Mouse (Mus musculus) heart, embryonic 12.5 days (tissue): ENCODE measurements around the gene Txndc17. TPM values are rescaled to one million over a fixed set of nuclear protein-coding genes. Genes with fewer than 3 reads are reported as not detected.

Source experiments
- ATAC-seq: fragments of 200-750 bp; cut with Nextera tagmentation; 2 replicates; pipeline ENCODE4 v1.8.0; 2017; ENCODE audit warnings: moderate TSS enrichment, moderate library complexity; ENCODE audit not compliant: insufficient number of reproducible peaks, low FRiP score
- H3K27ac ChIP-seq: fragments of 300-500 bp; sonication (generic); 2 replicates; pipeline ENCODE4 v1.5.1; 2016; ENCODE audit warnings: mild to moderate bottlenecking, moderate library complexity; ENCODE audit not compliant: poor library complexity, severe bottlenecking
- H3K27me3 ChIP-seq: fragments of 300-500 bp; sonication (generic); replicated peaks from 2 replicates; pipeline ENCODE4 v1.6.1; 2016; ENCODE audit warnings: mild to moderate bottlenecking, moderate library complexity
- H3K36me3 ChIP-seq: fragments of 300-500 bp; sonication (generic); 2 replicates; pipeline ENCODE4 v1.6.1; 2016; ENCODE audit warnings: mild to moderate bottlenecking, moderate library complexity
- H3K4me1 ChIP-seq: fragments of 300-500 bp; sonication (generic); replicated peaks from 2 replicates; pipeline ENCODE4 v1.6.1; 2016; ENCODE audit warnings: mild to moderate bottlenecking
- H3K4me2 ChIP-seq: fragments of 300-500 bp; sonication (generic); 2 replicates; pipeline ENCODE4 v1.6.1; 2016; ENCODE audit warnings: mild to moderate bottlenecking, moderate library complexity
- H3K4me3 ChIP-seq: fragments of 300-500 bp; sonication (generic); 2 replicates; pipeline ENCODE4 v1.5.1; 2016; ENCODE audit warnings: mild to moderate bottlenecking
- H3K9ac ChIP-seq: fragments of 300-500 bp; sonication (generic); 2 replicates; pipeline ENCODE4 v1.6.1; 2016; ENCODE audit warnings: mild to moderate bottlenecking, moderate library complexity
- H3K9me3 ChIP-seq: fragments of 300-500 bp; sonication (generic); replicated peaks from 2 replicates; pipeline ENCODE4 v1.6.1; 2016; ENCODE audit warnings: mild to moderate bottlenecking, moderate library complexity
- WGBS: fragments of 180-500 bp; shearing (Covaris S2); methylation state at CpG from one replicate; pipeline ENCODE4 v1.1.7; 2016; 5-methylcytosine and 5-hydroxymethylcytosine counted together
- polyA plus RNA-seq: library from polyadenylated mRNA; unstranded; fragments of >200 nt; fragmentation: Nextera tagmentation; extraction: Ambion mirVana; gene quantifications from 2 replicates; pipeline ENCODE4 v1.2.1, GENCODE M21; 2016

Gene Txndc17
- polyA plus RNA-seq, 1 experiment from 2014 or later, result 141 TPM

- no peak for ATAC-seq
- Histone ChIP-seq H3K36me3 (peaks cover 40% of the 10 kb centered on the region), H3K4me1 (no peaks in the 10 kb centered on the region)
Measured at GRCm38 (mm10) chr11:72194259-72194658, 13.1 kb upstream of the Txndc17 start.

GRCm38 (mm10) chr11:72196506-72196905, 10.8 kb upstream of the Txndc17 start:
- Histone ChIP-seq H3K9me3 (no peaks in the 10 kb centered on the region), H3K36me3 (peaks cover 32% of the 10 kb centered on the region), H3K9ac (no peak overlapping the region), H3K4me3 (no peak overlapping the region), H3K27me3 (no peaks in the 10 kb centered on the region), H3K4me2 (no peak overlapping the region), H3K27ac (no peak overlapping the region), H3K4me1 (no peaks in the 10 kb centered on the region)
- ATAC-seq, result no peak
- WGBS, result 85% methylated on average over 8 of the region's 8 CpGs

More at GRCm38 (mm10) chr11:72194259-72194658, 13.1 kb upstream of the Txndc17 start:
- Histone ChIP-seq H3K4me2 (no peak overlapping the region), H3K27ac (no peak overlapping the region), H3K4me3 (no peak overlapping the region), H3K27me3 (no peaks in the 10 kb centered on the region), H3K9ac (no peak overlapping the region), H3K9me3 (no peaks in the 10 kb centered on the region)
- WGBS, result 90% methylated on average over 2 of the region's 2 CpGs

- H3K4me3 ChIP-seq, result no peak overlapping the region
- H3K4me2 ChIP-seq, result no peak overlapping the region
- H3K27me3 ChIP-seq, result no peaks in the 10 kb centered on the region
- peaks cover 20% of the 10 kb centered on the region for H3K36me3 ChIP-seq
- WGBS, result 76% methylated on average over 1 of the region's 1 CpGs
- H3K27ac ChIP-seq, result no peak overlapping the region
- H3K4me1 ChIP-seq, result peaks cover 14% of the 10 kb centered on the region
- ATAC-seq, result no peak
- H3K9me3 ChIP-seq, result no peaks in the 10 kb centered on the region
- H3K9ac ChIP-seq, result no peak overlapping the region
Measured at GRCm38 (mm10) chr11:72203440-72203839, 3.9 kb upstream of the Txndc17 start.

- Histone ChIP-seq H3K9me3 (no peaks in the 10 kb centered on the region), H3K9ac (no peak overlapping the region), H3K4me3 (no peak overlapping the region), H3K27me3 (no peaks in the 10 kb centered on the region), H3K4me2 (0 out of 2 replicates have a peak overlapping the region, but pooled peaks have one; percentile 89), H3K4me1 (peaks cover 14% of the 10 kb centered on the region), H3K27ac (no peak overlapping the region), H3K36me3 (peaks cover 17% of the 10 kb centered on the region)
- ATAC-seq, result no peak
- WGBS, result 82% methylated on average over 6 of the region's 6 CpGs
Measured at GRCm38 (mm10) chr11:72205256-72205655, 2.1 kb upstream of the Txndc17 start.

- Histone ChIP-seq H3K36me3 (peaks cover 23% of the 10 kb centered on the region), H3K27ac (peak within 1 kb of the TSS; percentile 5; the same call in 1 of the 2 replicates), H3K9me3 (no peaks in the 10 kb centered on the region), H3K4me1 (peaks cover 14% of the 10 kb centered on the region), H3K27me3 (no peaks in the 10 kb centered on the region), H3K4me2 (peak within 1 kb of the TSS; percentile 89), H3K9ac (peak within 1 kb of the TSS; percentile 82), H3K4me3 (peak within 1 kb of the TSS; percentile 83)
- peak; percentile 40; the same call in 1 of the 2 replicates for ATAC-seq
- WGBS, result under 1% methylated on average over 43 of the region's 43 CpGs
Measured at GRCm38 (mm10) chr11:72206341-72207203, 775 bp upstream of the Txndc17 start, which contains the start of gene Gm43951. Gene Gm43951, minus strand, starts transcription at chr11:72206840.

- no peak for ATAC-seq
Measured at GRCm38 (mm10) chr11:72207834-72208377, 559 bp downstream of the Txndc17 start.

GRCm38 (mm10) chr11:72214591-72215409, 7.5 kb downstream of the Txndc17 start:
- ATAC-seq, result peak; percentile 96

More at GRCm38 (mm10) chr11:72207834-72208377, 559 bp downstream of the Txndc17 start:
- peaks cover 25% of the 10 kb centered on the region for H3K36me3 ChIP-seq
- no peaks in the 10 kb centered on the region for H3K27me3 ChIP-seq
- H3K27ac ChIP-seq, result no peak overlapping the region
- H3K9ac ChIP-seq, result peak overlapping the region; percentile 82
- H3K4me1 ChIP-seq, result peaks cover 14% of the 10 kb centered on the region
- WGBS, result 15% methylated on average over 17 of the region's 17 CpGs
- H3K4me3 ChIP-seq, result peak overlapping the region; percentile 83
- peak overlapping the region; percentile 89 for H3K4me2 ChIP-seq
- H3K9me3 ChIP-seq, result no peaks in the 10 kb centered on the region

GRCm38 (mm10) chr11:72215410-72215797, 8.1 kb downstream of the Txndc17 start, which contains the start of gene Med31:
Gene Med31, minus strand, starts transcription at chr11:72215592.
- Histone ChIP-seq H3K4me1 (peaks cover 5% of the 10 kb centered on the region), H3K4me2 (peak within 1 kb of the TSS; percentile 98), H3K9me3 (no peaks in the 10 kb centered on the region), H3K9ac (peak within 1 kb of the TSS; percentile 86), H3K27ac (peak within 1 kb of the TSS; percentile 69), H3K27me3 (no peaks in the 10 kb centered on the region), H3K36me3 (peaks cover 25% of the 10 kb centered on the region), H3K4me3 (peak within 1 kb of the TSS; percentile 98)
- peak; percentile 81 for ATAC-seq
- 3% methylated on average over 29 of the region's 29 CpGs for WGBS

More at GRCm38 (mm10) chr11:72214591-72215409, 7.5 kb downstream of the Txndc17 start:
- no peaks in the 10 kb centered on the region for H3K27me3 ChIP-seq
- H3K4me2 ChIP-seq, result peak overlapping the region; percentile 98
- peaks cover 5% of the 10 kb centered on the region for H3K4me1 ChIP-seq
- under 1% methylated on average over 51 of the region's 51 CpGs for WGBS
- peak overlapping the region; percentile 98 for H3K4me3 ChIP-seq
- peak overlapping the region; percentile 86 for H3K9ac ChIP-seq
- H3K9me3 ChIP-seq, result no peaks in the 10 kb centered on the region
- H3K36me3 ChIP-seq, result peaks cover 31% of the 10 kb centered on the region
- peak overlapping the region; percentile 69 for H3K27ac ChIP-seq

GRCm38 (mm10) chr11:72217116-72217515, 9.8 kb downstream of the Txndc17 start:
- H3K36me3 ChIP-seq, result peaks cover 10% of the 10 kb centered on the region; the same call in 1 of the 2 replicates
- H3K27me3 ChIP-seq, result no peaks in the 10 kb centered on the region
- H3K4me1 ChIP-seq, result peaks cover 5% of the 10 kb centered on the region
- H3K9me3 ChIP-seq, result no peaks in the 10 kb centered on the region
- ATAC-seq, result no peak
- no peak overlapping the region for H3K27ac ChIP-seq
- no peak overlapping the region for H3K4me3 ChIP-seq
- no peak overlapping the region for H3K4me2 ChIP-seq
- 80% methylated on average over 5 of the region's 5 CpGs for WGBS
- no peak overlapping the region for H3K9ac ChIP-seq

- WGBS, result 16% methylated on average over 6 of the region's 6 CpGs
Measured at GRCm38 (mm10) chr11:72221278-72221677, 13.9 kb downstream of the Txndc17 start.

More at GRCm38 (mm10) chr11:72221278-72221677, 13.9 kb downstream of the Txndc17 start:
- Histone ChIP-seq H3K9me3 (no peaks in the 10 kb centered on the region), H3K27ac (no peak overlapping the region), H3K27me3 (no peaks in the 10 kb centered on the region), H3K4me2 (no peak overlapping the region), H3K4me3 (no peak overlapping the region), H3K9ac (no peak overlapping the region), H3K4me1 (peaks cover 7% of the 10 kb centered on the region; the same call in 1 of the 2 replicates), H3K36me3 (peaks cover 5% of the 10 kb centered on the region; the same call in 1 of the 2 replicates)
- ATAC-seq, result 0 out of 2 replicates have a peak, but pooled peaks have one; percentile 22
